Mouse (Mus musculus): Measurements from ENCODE around the gene Olfr1224-ps1. TPM values are rescaled to one million over a fixed set of nuclear protein-coding genes. Genes with fewer than 3 reads are reported as not detected.

The Olfr1224-ps1 gene
- polyA plus RNA-seq, 1 experiment from 2014 or later: not detected

Other genes starting within 250 kb of the Olfr1224-ps1 start
- not detected in 2 replicates for gene Olfr1209, start 248.9 kb downstream of the Olfr1224-ps1 start, polyA plus RNA-seq (2016; fragmentation: Nextera tagmentation; extraction: Ambion mirVana)
- not detected in 2 replicates for gene Olfr1211, start 226.0 kb downstream of the Olfr1224-ps1 start, polyA plus RNA-seq (2016; fragmentation: Nextera tagmentation; extraction: Ambion mirVana)
- gene Olfr1212, start 210.1 kb downstream of the Olfr1224-ps1 start, polyA plus RNA-seq (2016; fragmentation: Nextera tagmentation; extraction: Ambion mirVana): not detected in 2 replicates
- gene Gm13762, start 183.8 kb downstream of the Olfr1224-ps1 start, polyA plus RNA-seq (2016; fragmentation: Nextera tagmentation; extraction: Ambion mirVana): not detected in 2 replicates
- not detected in 2 replicates for gene Olfr1214, start 171.4 kb downstream of the Olfr1224-ps1 start, polyA plus RNA-seq (2016; fragmentation: Nextera tagmentation; extraction: Ambion mirVana)
- gene Olfr1215, start 157.1 kb downstream of the Olfr1224-ps1 start, polyA plus RNA-seq (2016; fragmentation: Nextera tagmentation; extraction: Ambion mirVana): not detected in 2 replicates
- gene Olfr1216, start 145.8 kb downstream of the Olfr1224-ps1 start, polyA plus RNA-seq (2016; fragmentation: Nextera tagmentation; extraction: Ambion mirVana): not detected in 2 replicates
- gene Olfr1217, start 132.0 kb downstream of the Olfr1224-ps1 start, polyA plus RNA-seq (2016; fragmentation: Nextera tagmentation; extraction: Ambion mirVana): not detected in 2 replicates
- gene Olfr1218, start 102.9 kb downstream of the Olfr1224-ps1 start, polyA plus RNA-seq (2016; fragmentation: Nextera tagmentation; extraction: Ambion mirVana): not detected in 2 replicates
- not detected in 2 replicates for gene Olfr1219, start 80.6 kb downstream of the Olfr1224-ps1 start, polyA plus RNA-seq (2016; fragmentation: Nextera tagmentation; extraction: Ambion mirVana)
- gene Olfr1220, start 57.3 kb downstream of the Olfr1224-ps1 start, polyA plus RNA-seq (2016; fragmentation: Nextera tagmentation; extraction: Ambion mirVana): 0.04 TPM in 1 of 2 replicates, not detected in the other
- not detected in 2 replicates for gene Olfr1221, start 46.8 kb downstream of the Olfr1224-ps1 start, polyA plus RNA-seq (2016; fragmentation: Nextera tagmentation; extraction: Ambion mirVana)
- not detected in 2 replicates for gene Olfr1222, start 31.0 kb downstream of the Olfr1224-ps1 start, polyA plus RNA-seq (2016; fragmentation: Nextera tagmentation; extraction: Ambion mirVana)
- not detected in 2 replicates for gene Olfr1223, start 12.5 kb downstream of the Olfr1224-ps1 start, polyA plus RNA-seq (2016; fragmentation: Nextera tagmentation; extraction: Ambion mirVana)
- not detected in 2 replicates for gene Olfr1225, start 10.6 kb upstream of the Olfr1224-ps1 start, polyA plus RNA-seq (2016; fragmentation: Nextera tagmentation; extraction: Ambion mirVana)
- not detected in 2 replicates for gene Olfr1226, start 36.0 kb upstream of the Olfr1224-ps1 start, polyA plus RNA-seq (2016; fragmentation: Nextera tagmentation; extraction: Ambion mirVana)
- gene Olfr1228, start 90.0 kb upstream of the Olfr1224-ps1 start, polyA plus RNA-seq (2016; fragmentation: Nextera tagmentation; extraction: Ambion mirVana): not detected in 2 replicates
- not detected in 2 replicates for gene Olfr1229, start 123.9 kb upstream of the Olfr1224-ps1 start, polyA plus RNA-seq (2016; fragmentation: Nextera tagmentation; extraction: Ambion mirVana)
- not detected in 2 replicates for gene Olfr1230, start 133.2 kb upstream of the Olfr1224-ps1 start, polyA plus RNA-seq (2016; fragmentation: Nextera tagmentation; extraction: Ambion mirVana)
- not detected in 2 replicates for gene Olfr1231, start 143.0 kb upstream of the Olfr1224-ps1 start, polyA plus RNA-seq (2016; fragmentation: Nextera tagmentation; extraction: Ambion mirVana)
- gene Olfr1232, start 165.6 kb upstream of the Olfr1224-ps1 start, polyA plus RNA-seq (2016; fragmentation: Nextera tagmentation; extraction: Ambion mirVana): not detected in 2 replicates
- gene Olfr1233, start 178.3 kb upstream of the Olfr1224-ps1 start, polyA plus RNA-seq (2016; fragmentation: Nextera tagmentation; extraction: Ambion mirVana): not detected in 2 replicates
- not detected in 2 replicates for gene Olfr1234, start 200.8 kb upstream of the Olfr1224-ps1 start, polyA plus RNA-seq (2016; fragmentation: Nextera tagmentation; extraction: Ambion mirVana)
- not detected in 2 replicates for gene Olfr1238, start 245.6 kb upstream of the Olfr1224-ps1 start, polyA plus RNA-seq (2016; fragmentation: Nextera tagmentation; extraction: Ambion mirVana)

All from embryonic facial prominence, embryonic 12.5 days (tissue).